Mouse (Mus musculus): ENCODE measurements around the gene Mast4.

The Mast4 gene

DNA sequence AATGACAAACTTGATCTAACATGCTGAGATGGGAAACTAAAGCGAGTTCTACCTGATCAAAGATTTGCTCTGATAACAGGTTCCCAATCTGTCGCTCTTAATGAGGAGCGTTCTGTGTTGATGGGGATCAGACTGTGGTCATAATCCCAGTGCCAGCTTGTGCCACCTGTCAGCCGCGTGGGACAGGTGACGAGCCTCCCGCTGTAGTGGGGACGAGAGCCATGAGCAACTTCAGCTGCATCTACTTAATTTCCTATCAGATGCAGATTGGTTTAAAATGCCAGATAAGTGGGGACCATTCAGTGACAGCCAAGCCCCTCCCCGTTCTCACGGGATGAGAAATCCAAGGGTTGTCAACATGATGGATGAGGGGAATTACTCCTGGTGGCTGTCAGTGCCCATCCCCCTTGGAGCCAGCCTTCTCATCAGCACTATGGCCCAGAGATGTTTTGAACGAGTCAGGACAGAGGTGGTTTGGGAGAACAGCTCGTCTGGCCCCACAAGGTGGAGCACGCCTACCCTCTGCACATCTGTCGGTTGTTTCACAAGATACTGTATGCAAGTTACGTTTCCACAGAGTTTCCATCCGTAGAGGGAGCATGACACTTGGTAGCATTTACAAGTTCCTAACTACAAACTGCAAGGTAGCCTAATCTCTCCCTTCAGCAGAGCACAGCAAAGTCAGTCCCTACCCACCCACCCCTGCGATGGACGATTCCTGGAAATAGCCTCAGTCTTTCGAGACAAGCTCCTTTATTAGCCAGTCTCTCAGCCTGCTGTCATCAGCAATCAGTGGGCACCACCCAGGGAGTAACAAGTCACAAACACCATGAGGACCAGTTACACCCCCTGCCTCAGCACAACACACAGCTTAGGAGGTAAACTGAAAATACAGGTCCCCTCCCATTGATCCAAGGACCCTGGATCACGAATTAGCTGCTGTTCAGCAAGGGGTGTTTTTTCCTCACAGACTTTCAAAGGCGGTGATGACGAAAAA, 212.2 kb downstream of the Mast4 start:
- peak; percentile 17 for DNase-seq (ENCODE audit: low spot score)

DNA sequence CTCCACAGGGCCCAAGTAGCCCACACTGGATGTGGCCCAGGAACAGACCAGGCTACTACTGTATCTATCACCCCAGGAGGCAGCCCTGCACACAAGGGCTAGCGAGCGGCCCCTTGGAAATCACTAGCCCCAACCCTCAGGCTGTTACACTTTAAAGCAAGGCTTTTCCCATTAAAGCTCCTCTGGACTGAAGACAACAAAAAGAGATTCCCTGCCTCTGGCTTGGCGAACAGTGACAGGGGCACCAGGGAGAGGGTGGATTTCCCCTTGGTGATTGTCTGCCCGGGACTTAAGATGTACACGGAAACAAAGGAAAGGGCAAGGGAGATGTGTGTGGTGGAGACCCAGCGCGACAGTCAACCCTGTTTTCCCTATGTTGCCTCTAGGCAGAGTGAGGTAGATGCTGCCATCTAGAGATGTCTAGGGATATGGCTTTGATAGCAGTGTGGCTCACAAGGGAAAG, 213.6 kb downstream of the Mast4 start:
- peak; percentile 12 for DNase-seq (ENCODE audit: low spot score)

GRCm38 (mm10) chr13:103119728-103120127, 214.6 kb downstream of the Mast4 start:
- no peak for DNase-seq (ENCODE audit: low spot score)

GRCm38 (mm10) chr13:103115116-103115515, 219.2 kb downstream of the Mast4 start:
- DNase-seq (ENCODE audit: low spot score), result no peak

DNA sequence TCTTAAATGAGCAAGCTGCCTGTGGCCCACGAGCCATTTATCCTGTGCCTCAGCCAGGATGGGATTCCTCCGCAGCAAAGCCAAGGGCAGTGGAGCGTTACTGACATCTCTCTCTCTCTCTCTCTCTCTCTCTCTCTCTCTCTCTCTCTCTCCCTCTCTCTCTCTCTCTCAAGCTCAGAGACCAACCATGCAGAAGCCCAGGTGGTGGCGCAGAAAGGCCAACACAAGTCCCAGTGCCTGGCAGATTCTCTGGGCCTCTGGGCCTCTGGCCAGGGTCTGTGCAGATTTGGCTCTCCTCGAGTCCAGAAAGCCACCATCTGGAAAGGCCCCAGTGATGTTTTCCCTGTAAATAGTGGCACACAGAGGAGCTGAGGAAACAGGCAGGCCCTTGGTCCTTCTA, 220.0 kb downstream of the Mast4 start:
- DNase-seq (ENCODE audit: low spot score), result peak; percentile 92

GRCm38 (mm10) chr13:103109872-103110271, 224.4 kb downstream of the Mast4 start:
- DNase-seq (ENCODE audit: low spot score), result peak; percentile 73

GRCm38 (mm10) chr13:103107362-103107761, 226.9 kb downstream of the Mast4 start:
- no peak for DNase-seq (ENCODE audit: low spot score)

DNA sequence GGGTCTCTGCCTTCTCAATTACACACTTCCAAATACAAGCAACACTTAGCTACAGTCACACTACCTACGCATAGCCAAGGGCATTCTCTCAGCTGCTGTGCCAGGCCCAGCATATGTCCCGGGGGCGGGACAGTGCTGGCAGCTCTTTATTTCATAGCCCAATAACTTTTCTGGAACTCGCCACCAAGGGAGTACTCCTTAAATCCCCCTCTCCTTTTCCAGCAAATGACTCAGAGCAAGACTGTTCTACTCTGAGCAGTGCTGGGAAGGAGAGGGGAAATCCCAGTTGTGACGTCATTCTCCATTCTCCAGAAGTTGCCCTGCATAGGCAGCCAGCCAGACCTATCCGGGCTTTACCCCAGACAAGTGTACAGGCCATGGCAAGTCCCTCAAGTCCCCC, 231.7 kb downstream of the Mast4 start:
- no peak for DNase-seq (ENCODE audit: low spot score)

DNA sequence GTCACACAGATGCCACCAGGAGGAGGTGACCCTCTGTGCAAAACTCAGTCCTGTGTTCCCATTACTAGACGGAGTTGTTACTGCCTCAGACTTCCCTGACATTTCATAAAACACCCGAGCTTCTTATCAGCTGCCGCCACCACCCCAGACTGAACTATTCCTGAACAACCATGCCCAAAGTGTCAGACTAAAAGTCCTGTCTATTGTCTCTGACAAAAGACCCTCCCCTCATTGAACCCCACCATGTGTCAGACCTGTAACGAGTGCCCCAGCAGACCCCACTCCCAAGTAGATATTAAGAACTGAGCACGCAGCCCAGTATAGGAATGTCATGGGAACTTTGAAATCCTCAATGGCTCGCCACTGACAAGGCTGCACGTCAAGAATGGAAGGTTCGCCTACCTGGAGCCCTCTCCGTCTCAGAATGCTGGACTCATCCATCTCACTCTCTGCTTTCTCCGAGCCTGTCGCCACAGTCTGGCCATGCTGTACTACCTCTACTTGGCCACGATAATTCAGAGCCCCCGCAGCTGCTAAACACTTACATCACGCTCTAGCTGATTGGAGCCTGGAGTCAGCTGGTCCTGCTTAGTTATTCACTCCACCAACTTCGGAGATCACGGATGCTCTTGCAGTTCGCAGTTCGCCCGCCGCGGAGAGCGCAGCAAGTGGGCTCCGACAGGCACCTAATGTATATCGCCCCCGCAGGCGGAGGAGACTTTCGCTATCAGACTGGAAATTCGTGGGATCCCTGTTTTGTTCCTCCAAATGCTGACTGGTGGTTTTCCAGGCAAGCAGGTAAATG, 237.7 kb downstream of the Mast4 start:
- no peak for DNase-seq (ENCODE audit: low spot score)

GRCm38 (mm10) chr13:103095491-103095890, 238.8 kb downstream of the Mast4 start:
- DNase-seq (ENCODE audit: low spot score), result no peak

- no peak for DNase-seq (ENCODE audit: low spot score)
Observed at GRCm38 (mm10) chr13:103094595-103094994, 239.7 kb downstream of the Mast4 start.

DNA sequence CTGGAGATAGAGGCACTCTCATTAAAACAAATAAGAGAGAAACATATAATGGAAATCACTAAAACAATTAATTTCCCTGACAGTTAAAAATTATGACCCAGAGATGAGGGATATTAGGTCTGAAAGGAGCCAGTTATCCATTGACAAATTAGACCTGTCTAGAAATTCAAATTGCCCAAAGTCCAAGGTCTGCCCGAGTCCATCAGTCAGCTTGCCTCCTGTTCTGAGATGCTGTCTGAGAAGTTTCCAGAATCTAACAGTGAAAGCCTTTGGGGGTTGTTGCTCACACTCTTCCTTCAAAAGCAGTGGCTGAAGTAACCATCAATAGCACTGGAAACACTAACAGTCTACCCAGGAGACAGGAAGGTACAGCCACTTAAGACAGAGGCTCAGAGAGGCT, 240.6 kb downstream of the Mast4 start:
- DNase-seq (ENCODE audit: low spot score), result no peak

- DNase-seq (ENCODE audit: low spot score), result no peak
Observed at GRCm38 (mm10) chr13:103085540-103086121, 248.7 kb downstream of the Mast4 start.

DNA sequence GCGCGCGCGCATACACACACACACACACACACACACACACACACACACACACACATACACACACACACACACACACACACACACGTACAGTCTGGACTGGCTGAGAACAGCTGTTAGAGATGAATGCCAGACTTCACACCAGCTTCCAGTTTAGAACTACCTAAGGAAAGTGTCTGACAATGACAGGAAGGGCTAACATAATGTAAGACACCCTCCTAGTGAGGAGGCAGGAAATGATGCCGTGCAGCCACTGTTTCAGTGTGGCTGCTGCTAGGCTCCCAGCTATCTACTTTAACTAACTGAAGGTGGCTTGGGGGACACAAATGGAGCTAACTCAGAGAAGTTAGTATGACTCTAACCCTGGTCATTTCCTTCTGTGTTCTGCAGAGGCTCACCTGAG, 251.4 kb downstream of the Mast4 start:
- no peak for DNase-seq (ENCODE audit: low spot score)

DNA sequence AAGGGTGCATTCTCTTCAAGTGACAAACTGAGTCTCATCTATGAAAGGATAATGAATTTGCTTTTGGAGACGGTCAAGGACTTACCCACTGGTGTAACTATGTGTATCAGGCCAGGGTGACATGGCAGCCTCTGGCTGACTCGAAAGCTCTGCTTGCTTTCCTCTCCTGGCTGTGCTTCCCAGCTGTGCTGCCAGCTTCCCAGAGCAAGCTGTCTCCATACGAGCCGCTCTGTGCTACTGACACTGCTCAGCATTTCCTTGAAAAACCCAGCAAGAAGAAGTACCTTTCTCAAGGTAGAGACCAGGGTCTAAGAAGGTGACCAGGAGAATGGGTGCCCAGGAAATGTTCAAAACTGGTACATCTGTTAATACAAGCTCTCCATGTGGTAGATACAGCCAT, 254.5 kb downstream of the Mast4 start:
- DNase-seq (ENCODE audit: low spot score), result no peak

DNA sequence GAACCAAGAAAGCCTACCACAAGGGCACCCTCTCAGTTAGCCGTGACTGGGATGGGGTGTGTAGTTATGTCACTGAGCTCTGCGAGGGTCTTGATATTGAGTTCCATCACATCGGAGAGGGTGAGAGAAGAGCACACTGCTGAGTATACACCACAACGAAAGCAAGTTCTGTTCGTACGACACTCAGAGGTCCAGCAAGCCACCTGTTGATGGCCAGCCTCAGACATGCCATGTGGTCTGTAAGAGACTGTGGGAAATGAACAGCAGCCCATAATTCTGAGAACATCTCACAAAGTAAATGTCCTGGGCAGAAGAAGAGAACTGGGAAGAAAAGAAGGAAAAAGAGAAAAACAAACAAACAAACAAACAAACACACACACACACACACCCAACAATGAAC, 255.5 kb downstream of the Mast4 start:
- no peak for DNase-seq (ENCODE audit: low spot score)

DNA sequence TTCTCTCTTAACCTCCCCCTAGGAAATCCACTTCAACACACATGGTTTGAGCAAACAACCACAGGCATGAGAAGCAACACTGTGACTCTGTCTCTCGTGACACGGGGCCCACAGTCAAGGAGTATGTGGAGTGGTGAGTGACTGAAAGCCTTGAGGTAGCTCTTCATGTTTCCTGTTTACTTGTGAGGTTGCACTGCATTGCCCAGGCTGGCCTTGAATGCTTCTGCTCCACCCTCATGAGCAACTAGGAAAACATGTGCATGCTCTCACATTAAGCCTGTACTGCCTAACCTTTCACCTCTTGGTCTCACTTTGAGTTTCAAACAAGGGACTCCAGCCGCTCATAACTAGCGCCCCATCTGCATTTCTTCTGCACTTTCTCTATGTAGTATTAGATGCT, 260.8 kb downstream of the Mast4 start:
- DNase-seq (ENCODE audit: low spot score), result peak; percentile 8

DNA sequence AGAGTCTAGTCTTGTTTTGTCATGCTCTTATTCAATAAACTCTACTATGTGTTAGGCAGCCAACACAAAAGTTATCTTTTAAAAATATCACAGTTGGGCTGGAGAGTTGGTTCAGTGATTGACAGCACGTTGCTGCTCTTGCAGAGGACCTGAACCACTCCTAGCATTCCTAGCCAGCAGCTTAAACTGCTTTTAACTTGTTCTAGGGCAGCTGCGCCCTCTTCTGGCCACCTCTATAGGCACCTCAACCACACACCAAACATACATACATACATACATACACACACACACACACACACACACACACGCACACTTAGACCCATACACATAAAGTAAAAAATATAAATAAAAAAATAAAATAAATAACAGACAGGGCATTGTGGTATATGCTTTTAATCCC, 262.5 kb downstream of the Mast4 start:
- peak; percentile 24 for DNase-seq (ENCODE audit: low spot score)

GRCm38 (mm10) chr13:103067581-103068166, 266.6 kb downstream of the Mast4 start:
- peak; percentile 35 for DNase-seq (ENCODE audit: low spot score)

GRCm38 (mm10) chr13:103065437-103065836, 268.9 kb downstream of the Mast4 start:
- no peak for DNase-seq (ENCODE audit: low spot score)

DNA sequence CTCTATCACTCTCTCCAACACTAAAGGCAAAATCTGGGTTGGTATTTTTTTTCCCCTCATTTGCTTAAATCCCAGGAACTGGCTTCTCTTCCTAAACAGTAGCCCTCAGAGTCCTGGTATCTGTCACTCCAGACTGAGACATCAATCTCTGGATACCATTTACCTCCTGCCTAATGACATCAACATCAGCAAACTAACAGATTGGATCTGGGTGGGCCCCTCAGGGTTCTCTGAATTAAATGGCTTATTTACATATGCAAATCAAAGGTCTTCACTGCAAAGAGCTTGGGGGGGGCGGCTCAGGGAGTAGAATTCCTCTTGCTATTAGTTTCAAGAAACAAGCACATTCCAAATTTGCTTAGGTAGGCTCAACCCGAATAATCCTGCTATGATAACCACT, 272.6 kb downstream of the Mast4 start:
- DNase-seq (ENCODE audit: low spot score), result no peak

All from adipocyte (in vitro differentiated cells).